Mouse (Mus musculus): ENCODE results near the gene Rxfp2. TPM values are rescaled to one million over a fixed set of nuclear protein-coding genes. Genes with fewer than 3 reads are reported as not detected.

Rxfp2 gene
- total RNA-seq (2023; ENCODE audit: inconsistent age) = not detected in 4 replicates

GRCm38 (mm10) chr5:150018656-150019055, at the start of gene Rxfp2:
Gene Rxfp2 (plus strand): TSS chr5:150018675.

GRCm38 (mm10) chr5:150118455-150119241, 100.2 kb downstream of the Rxfp2 start, which contains the start of gene Fry:
Gene Fry (plus strand): TSS chr5:150118645.

Other genes with a start within 250 kb of the Rxfp2 start
- gene Fry, start 100.0 kb downstream of the Rxfp2 start, total RNA-seq (2023; ENCODE audit: inconsistent age) = 74.8 to 105 TPM (median 96.2 TPM) in 4 replicates

All from B cell, adult (primary cell).